Mouse (Mus musculus) right cerebral cortex, postnatal 36 days (tissue): ENCODE data around the gene Xbp1.
A peak's percentile ranks its signal among the peaks of the same experiment; 100 is the strongest.
"Not testable (repeated sequence)": the region's sequence is repeated elsewhere in the genome, so short reads cannot be mapped to it uniquely, and the experiment has no call there.

Experiments
- DNase-seq, 2 experiments: peaks; one replicate each; pipeline ENCODE4 v3.0.0; 2022; ENCODE audit warnings: low spot score in 2 of 2, mixed read lengths in 1 of 2

The Xbp1 gene

DNA sequence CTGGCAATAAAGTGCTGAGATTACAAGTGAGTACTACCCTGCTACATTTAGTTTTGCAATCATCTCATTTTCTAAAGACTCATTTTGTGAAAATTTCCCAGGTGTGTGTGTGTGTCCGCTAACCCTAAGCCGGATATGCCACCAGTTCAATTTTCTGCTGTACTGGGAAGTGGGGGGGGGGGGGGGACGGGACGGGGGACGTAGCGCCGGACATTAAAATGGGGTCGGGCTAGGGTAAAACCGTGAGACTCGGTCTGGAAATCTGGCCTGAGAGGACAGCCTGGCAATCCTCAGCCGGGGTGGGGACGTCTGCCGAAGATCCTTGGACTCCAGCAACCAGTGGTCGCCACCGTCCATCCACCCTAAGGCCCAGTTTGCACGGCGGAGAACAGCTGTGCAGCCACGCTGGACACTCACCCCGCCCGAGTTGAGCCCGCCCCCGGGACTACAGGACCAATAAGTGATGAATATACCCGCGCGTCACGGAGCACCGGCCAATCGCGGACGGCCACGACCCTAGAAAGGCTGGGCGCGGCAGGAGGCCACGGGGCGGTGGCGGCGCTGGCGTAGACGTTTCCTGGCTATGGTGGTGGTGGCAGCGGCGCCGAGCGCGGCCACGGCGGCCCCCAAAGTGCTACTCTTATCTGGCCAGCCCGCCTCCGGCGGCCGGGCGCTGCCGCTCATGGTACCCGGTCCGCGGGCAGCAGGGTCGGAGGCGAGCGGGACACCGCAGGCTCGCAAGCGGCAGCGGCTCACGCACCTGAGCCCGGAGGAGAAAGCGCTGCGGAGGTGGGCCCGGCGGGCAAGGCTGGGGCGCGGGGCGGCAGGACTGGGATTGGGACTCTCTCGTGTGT, at the start of gene Xbp1:
Gene Xbp1, plus strand, starts transcription at position 248 of the 854 bp plus-strand sequence.
- peak; percentile 97 to 98 for DNase-seq

- peak; percentile 27 to 29 for DNase-seq
Measured at GRCm38 (mm10) chr11:5474130-5474529, 46.3 kb upstream of the Xbp1 start.

DNA sequence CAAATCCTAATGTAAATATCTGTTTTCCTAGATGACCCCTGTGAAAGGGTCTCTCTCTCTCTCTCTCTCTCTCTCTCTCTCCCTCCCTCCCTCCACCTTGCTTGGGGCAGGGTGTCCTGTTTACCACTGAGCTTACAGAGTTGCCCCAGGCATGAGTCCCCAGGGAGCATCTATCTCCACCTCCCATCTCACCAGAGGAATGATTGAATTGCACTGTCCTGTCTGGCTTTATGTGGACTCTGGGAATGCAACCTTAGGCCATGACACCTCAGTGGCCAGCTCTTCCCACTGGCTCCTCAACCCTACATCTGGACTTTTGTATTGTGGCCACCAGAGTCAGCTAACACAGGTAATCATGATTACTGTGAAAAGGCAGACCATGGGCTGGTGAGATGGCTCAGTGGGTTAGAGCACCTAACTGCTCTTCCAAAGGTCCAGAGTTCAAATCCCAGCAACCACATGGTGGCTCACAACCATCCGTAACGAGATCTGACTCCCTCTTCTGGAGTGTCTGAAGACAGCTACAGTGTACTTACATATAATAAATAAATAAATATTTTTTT, 44.8 kb upstream of the Xbp1 start:
- DNase-seq = not testable (repeated sequence)

DNA sequence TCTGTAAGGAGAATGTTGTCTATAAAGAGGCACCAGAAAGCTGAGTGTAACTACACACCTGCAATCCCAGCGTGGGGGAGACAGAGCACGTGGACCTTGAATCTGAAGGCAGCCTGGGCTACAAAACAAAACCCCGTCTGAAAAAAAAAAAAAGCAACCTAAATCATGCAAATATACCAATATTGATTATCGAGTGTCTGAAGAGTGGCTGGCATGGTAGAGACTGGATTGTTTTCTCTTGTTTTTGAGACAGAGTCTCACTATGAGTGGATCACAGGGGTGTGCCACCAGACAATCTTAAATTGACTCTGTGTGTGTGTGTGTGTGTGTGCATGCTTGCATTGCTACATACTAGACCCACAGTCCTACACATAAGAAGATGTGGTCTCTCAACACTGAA, 43.7 kb upstream of the Xbp1 start:
- no peak for DNase-seq

- no peak for DNase-seq
Measured at GRCm38 (mm10) chr11:5478193-5478592, 42.3 kb upstream of the Xbp1 start.

GRCm38 (mm10) chr11:5478831-5479230, 41.6 kb upstream of the Xbp1 start:
- DNase-seq = no peak

DNA sequence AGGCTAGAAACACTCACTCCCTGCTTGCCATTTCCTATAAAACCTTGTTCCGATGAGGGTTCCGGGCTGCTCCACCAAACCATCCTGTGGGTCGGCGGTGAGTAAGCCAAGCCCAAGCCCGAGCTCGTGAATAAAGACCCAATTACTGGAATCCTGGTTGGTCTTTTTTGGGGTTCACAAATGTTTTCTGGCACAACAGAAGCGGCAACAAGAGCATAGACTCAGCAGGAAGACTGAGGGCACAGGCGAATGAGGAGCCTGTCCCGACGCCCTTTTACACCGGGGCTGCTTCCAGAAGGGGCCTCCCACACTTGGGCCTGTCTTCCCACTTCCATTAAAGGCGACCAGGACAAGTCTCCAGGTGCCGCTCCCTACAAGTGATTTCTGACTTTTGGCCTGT, 37.9 kb upstream of the Xbp1 start:
- no peak for DNase-seq

- DNase-seq = peak; percentile 68 to 71
Measured at GRCm38 (mm10) chr11:5485193-5486011, 35.1 kb upstream of the Xbp1 start.

GRCm38 (mm10) chr11:5489433-5489832, 31.0 kb upstream of the Xbp1 start:
- DNase-seq = not testable (repeated sequence)

- no peak for DNase-seq
Measured at GRCm38 (mm10) chr11:5490989-5491656, 29.3 kb upstream of the Xbp1 start.

DNA sequence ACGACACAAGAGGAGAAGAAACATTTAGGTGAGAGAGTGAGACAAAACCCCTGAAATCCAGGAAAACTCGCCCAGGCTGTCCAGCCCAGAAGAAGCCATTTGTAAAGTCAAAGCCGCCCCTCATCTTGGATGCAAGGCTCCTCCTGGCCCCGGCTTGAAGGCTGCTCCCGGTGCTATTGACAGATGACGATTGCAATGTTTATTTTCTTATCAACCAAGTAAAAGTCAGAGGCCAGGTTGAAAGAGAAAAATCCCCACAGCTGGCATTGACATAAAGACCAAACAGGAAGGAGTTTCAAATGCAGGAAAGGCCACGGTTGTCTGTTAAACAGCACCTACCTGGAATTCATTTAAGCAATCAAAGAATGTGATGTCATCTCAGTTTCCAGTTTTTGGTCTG, 28.5 kb upstream of the Xbp1 start:
- DNase-seq = no peak

DNA sequence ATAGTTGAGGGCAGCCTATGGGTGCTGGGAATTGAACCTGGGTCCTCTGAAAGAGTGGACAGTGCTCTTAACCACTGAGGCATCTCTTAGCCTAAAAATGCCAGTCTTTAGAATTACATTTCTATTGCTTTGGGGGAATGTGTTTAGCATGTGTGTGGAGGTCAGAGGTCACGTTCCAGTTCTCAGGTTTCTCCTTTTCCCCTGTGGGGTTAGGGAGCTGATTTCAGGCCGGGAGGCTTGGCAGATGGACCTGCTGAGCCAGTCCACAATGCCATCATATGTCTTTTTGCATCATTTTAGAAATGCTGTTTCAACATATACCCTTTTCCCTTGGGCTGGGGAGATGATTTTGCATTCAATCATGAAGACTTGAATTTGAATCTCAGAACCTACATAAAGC, 26.6 kb upstream of the Xbp1 start:
- no peak for DNase-seq

- no peak for DNase-seq
Measured at GRCm38 (mm10) chr11:5495286-5495832, 25.1 kb upstream of the Xbp1 start.

DNA sequence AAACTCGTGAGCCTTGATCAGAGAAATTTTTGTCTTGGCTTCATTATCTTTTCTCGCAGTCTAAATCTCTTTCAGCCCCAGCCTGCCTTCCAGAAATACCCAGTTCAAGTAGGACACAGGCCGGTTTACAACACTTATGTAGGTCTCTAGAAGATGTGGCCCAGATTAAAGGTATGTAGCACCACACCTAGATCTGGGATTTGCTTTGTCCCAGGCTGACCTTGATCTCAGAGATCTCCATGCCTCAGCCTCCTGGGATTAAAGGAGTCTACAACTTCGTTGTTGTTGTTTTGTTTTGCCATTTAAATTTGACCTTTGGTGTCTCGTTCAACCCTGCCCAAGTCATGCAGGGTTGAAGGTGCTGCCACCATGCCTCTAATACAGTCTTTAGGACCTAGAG, 24.6 kb upstream of the Xbp1 start:
- DNase-seq = no peak

DNA sequence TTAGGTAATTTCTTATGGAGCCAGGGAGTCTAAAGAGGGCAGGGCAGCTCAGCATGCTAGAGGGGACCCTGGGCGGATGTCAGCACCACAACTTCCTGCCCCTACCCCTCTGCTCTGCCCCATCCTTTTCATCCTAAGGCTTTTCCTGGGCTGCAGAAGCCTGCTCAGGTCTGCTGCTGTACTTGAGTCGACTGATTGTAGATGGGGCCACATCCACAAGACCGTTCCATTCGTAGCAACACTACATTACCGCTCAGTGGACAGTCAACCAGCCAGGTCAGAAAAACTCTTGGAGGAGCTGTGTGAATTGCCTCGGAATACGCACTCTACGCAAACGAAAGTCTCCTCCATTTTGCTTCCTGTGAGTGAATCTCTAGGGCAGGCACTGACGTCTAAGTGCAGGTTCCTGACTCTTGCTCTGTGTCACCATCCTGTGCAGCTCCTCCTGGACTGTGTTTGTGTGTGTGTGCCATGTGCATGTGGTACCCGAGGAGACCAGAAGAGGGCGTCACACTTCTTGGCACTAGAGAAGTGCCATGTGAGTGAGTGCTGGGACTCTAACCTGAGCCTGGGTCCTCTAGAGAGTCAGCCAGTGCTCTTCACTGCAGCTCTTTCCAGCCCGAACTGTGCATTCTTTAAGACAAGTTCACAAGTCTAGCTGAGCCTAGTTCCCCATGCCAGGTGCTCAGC, 23.8 kb upstream of the Xbp1 start:
- DNase-seq = no peak

GRCm38 (mm10) chr11:5498422-5498821, 22.0 kb upstream of the Xbp1 start:
- DNase-seq = no peak

DNA sequence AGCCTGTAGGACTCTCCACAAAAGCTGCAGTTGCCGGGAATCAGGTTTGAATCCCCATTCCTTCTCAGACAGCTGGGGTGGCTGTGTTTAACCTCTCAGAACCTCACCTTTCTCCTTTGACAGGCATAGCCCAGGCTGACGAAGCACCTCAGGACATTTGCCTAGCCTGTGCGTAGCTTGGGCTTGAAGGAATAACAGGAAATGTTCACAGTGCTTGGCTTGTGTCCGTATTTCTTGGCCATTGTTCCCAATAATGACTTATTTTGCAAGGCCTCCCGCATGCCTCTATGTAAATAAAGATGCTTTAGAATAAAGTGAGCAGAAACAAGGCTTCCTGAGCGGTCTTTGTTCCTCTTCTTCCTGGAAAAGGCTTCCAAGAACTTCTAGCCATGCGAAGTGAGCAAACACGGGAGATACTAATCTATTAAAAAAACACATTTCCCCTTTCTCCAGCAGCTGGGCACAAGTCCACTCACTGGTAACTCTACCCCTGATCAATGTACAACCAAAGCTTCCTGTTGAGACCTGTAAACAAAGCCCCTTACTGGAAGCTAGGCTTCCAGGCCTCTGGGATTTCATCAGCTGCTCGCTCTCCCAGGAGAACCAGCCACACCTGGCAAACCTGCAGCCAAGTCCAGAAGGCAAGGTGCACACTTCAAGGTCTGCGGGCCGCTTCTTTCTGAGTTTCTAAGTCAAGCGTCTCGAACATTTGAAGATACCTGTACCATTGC, 21.4 kb upstream of the Xbp1 start:
- no peak for DNase-seq

- DNase-seq = no peak
Measured at GRCm38 (mm10) chr11:5499961-5500644, 20.4 kb upstream of the Xbp1 start.

GRCm38 (mm10) chr11:5500903-5501741, 19.3 kb upstream of the Xbp1 start:
- DNase-seq = no peak
